Mouse (Mus musculus) intestine, embryonic 15.5 days (tissue): ENCODE results near the gene Ttc14. TPM values are rescaled to one million over a fixed set of nuclear protein-coding genes. Genes with fewer than 3 reads are reported as not detected.

ENCODE experiments used
- ATAC-seq: fragments of 200-750 bp; cut with Nextera tagmentation; 2 replicates; pipeline ENCODE4 v1.8.0; 2017; ENCODE audit warnings: moderate TSS enrichment, moderate library complexity
- H3K27ac ChIP-seq: fragments of 300-500 bp; sonication (generic); 2 replicates; pipeline ENCODE4 v1.5.1; 2015; ENCODE audit warnings: mild to moderate bottlenecking, inconsistent platforms
- H3K27me3 ChIP-seq: fragments of 300-500 bp; sonication (generic); replicated peaks from 2 replicates; pipeline ENCODE4 v1.6.1; 2015; ENCODE audit warnings: inconsistent platforms
- H3K36me3 ChIP-seq: fragments of 300-500 bp; sonication (generic); 2 replicates; pipeline ENCODE4 v1.6.1; 2015; ENCODE audit warnings: inconsistent platforms
- H3K4me1 ChIP-seq: fragments of 300-500 bp; sonication (generic); replicated peaks from 2 replicates; pipeline ENCODE4 v1.6.1; 2015; ENCODE audit warnings: inconsistent platforms
- H3K4me2 ChIP-seq: fragments of 300-500 bp; sonication (generic); replicated peaks from 2 replicates; pipeline ENCODE4 v1.6.1; 2015; ENCODE audit warnings: mild to moderate bottlenecking, inconsistent platforms
- H3K4me3 ChIP-seq: fragments of 300-500 bp; sonication (generic); replicated peaks from 2 replicates; pipeline ENCODE4 v1.5.1; 2015; ENCODE audit warnings: inconsistent platforms
- H3K9ac ChIP-seq: fragments of 300-500 bp; sonication (generic); 2 replicates; pipeline ENCODE4 v1.6.1; 2015; ENCODE audit warnings: inconsistent platforms
- H3K9me3 ChIP-seq: fragments of 300-500 bp; sonication (generic); 2 replicates; pipeline ENCODE4 v1.6.1; 2016; ENCODE audit warnings: inconsistent platforms
- WGBS: fragments of 180-500 bp; shearing (Covaris S2); methylation state at CpG from one replicate; pipeline ENCODE4 v1.1.7; 2015; 5-methylcytosine and 5-hydroxymethylcytosine counted together
- polyA plus RNA-seq: library from polyadenylated mRNA; unstranded; fragments of >200 nt; fragmentation: Nextera tagmentation; extraction: Ambion mirVana; gene quantifications from 2 replicates; pipeline ENCODE4 v1.2.1, GENCODE M21; 2015

The Ttc14 gene
- polyA plus RNA-seq, 1 experiment from 2014 or later, result 60.3 TPM

- Histone ChIP-seq H3K4me3 (no peak overlapping the region), H3K9ac (no peak overlapping the region), H3K36me3 (no peaks in the 10 kb centered on the region), H3K9me3 (no peaks in the 10 kb centered on the region), H3K4me1 (no peaks in the 10 kb centered on the region), H3K4me2 (no peak overlapping the region), H3K27ac (no peak overlapping the region), H3K27me3 (no peaks in the 10 kb centered on the region)
- no peak for ATAC-seq
- 69% methylated on average over 1 of the region's 1 CpGs for WGBS
Observed at GRCm38 (mm10) chr3:33853062-33853461, 53.4 kb downstream of the Ttc14 start.

GRCm38 (mm10) chr3:33858939-33859338 lies 59.3 kb downstream of the Ttc14 start:
- Histone ChIP-seq H3K9ac (no peak overlapping the region), H3K4me3 (no peak overlapping the region), H3K4me1 (no peaks in the 10 kb centered on the region), H3K4me2 (no peak overlapping the region), H3K9me3 (no peaks in the 10 kb centered on the region), H3K27ac (no peak overlapping the region), H3K27me3 (no peaks in the 10 kb centered on the region), H3K36me3 (no peaks in the 10 kb centered on the region)
- 88% methylated on average over 3 of the region's 3 CpGs for WGBS
- ATAC-seq, result no peak

- Histone ChIP-seq H3K4me1 (no peaks in the 10 kb centered on the region), H3K27ac (no peak overlapping the region), H3K9me3 (no peaks in the 10 kb centered on the region), H3K9ac (no peak overlapping the region), H3K27me3 (no peaks in the 10 kb centered on the region), H3K4me3 (no peak overlapping the region), H3K36me3 (no peaks in the 10 kb centered on the region), H3K4me2 (no peak overlapping the region)
- no peak for ATAC-seq
Observed at GRCm38 (mm10) chr3:33864000-33864540, 64.4 kb downstream of the Ttc14 start.

Other genes starting within 250 kb of the Ttc14 start
- gene Ccdc39, start 44.5 kb downstream of the Ttc14 start, polyA plus RNA-seq, result 1.7 and 1.8 TPM in 2 replicates
- 45.3 and 49.3 TPM in 2 replicates for gene Fxr1, start 220.1 kb downstream of the Ttc14 start, polyA plus RNA-seq